Mouse (Mus musculus) kidney, postnatal 4 days (tissue): ENCODE results near the gene Paox.
A peak's percentile ranks its signal among the peaks of the same experiment; 100 is the strongest.

Experiments used
- DNase-seq, 2 experiments: peaks; one replicate each; pipeline ENCODE4 v3.0.0; 2021; ENCODE audit warnings: mixed read lengths in 2 of 2

Paox gene

GRCm38 (mm10) chr7:140115583-140116328 lies at the start of gene Paox:
Gene Paox (plus strand): TSS chr7:140115799.
- peak; percentile 56 to 75 for DNase-seq

DNA sequence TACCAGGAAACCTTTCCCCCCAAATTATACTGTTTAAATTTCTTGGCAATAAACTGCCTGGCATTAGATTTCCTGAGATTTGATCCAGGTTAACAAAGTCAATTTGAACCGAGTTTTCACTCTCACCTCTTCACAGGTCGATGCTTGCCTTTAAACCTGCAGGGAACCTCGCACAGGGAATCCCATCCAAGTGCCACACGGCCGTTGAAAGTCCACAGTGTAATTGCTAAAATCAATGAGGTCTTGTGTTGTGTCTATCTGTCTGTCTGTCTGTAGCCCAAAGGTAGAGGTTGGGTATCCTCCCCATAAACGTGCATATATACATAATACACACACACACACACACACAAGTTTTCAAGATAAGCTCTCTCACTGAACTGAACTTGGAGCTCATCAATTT lies 48.2 kb upstream of the Paox start:
- no peak for DNase-seq

- peak; percentile 12 to 28 for DNase-seq
These were observed 45.4 kb upstream of the Paox start for GRCm38 (mm10) chr7:140070042-140070711.

- no peak for DNase-seq
These were observed 37.9 kb upstream of the Paox start for GRCm38 (mm10) chr7:140077698-140078097.

- peak; percentile 80 to 83 for DNase-seq
These were observed 36.9 kb upstream of the Paox start for GRCm38 (mm10) chr7:140078711-140079110.

GRCm38 (mm10) chr7:140080503-140081156 lies 35.0 kb upstream of the Paox start:
- peak; percentile 75 to 82 for DNase-seq

DNA sequence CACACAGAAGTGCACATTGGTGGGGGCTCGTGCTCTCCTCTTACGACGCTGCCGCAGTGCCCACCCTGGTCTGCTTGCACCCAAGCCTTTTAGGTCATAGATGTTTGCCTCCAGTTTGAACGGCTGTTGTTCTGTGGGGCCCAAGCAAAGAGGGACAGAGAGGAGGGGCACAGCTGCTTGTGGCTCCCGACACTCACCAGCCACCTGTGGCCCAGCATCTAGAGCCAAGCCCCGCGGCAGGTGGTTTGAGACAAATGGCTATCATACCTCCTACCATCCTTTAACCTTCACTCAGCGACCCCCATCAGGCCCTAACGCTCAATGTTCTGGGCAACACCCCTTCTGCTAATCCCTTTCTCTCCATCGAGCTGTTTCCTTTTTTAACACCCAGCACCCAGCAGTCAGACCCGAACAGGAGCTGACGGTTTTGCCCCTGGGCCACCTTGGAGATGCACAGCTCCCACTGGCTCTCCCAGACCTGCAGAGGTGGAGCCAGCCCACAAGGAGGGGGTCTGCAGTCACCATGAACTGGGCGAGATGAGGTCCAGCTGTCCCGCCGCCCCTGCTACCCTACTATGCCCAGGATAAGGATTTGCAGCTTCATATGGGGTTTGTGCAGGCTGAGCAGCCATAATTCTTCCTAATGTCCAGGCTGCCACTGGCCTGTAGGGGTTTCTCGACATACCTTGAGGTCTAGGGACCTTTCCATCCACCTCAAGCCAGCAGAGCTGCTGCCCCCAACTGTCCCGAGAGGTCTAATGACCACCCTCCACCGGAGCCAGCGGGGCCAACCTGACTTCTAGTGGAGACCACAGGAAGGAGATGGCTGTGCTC lies 34.0 kb upstream of the Paox start:
- no peak for DNase-seq

- DNase-seq: peak; percentile 74 to 82
These were observed 33.3 kb upstream of the Paox start, which contains the start of gene Caly for GRCm38 (mm10) chr7:140082242-140082678. Gene Caly (minus strand): TSS chr7:140082548.

GRCm38 (mm10) chr7:140090601-140091000 lies 25.0 kb upstream of the Paox start:
- DNase-seq: no peak

- DNase-seq: no peak
These were observed 22.6 kb upstream of the Paox start, which contains the start of gene Prap1 for GRCm38 (mm10) chr7:140092924-140093528. Gene Prap1 (plus strand): TSS chr7:140093395.

- DNase-seq: peak; percentile 18 to 45
These were observed 20.6 kb upstream of the Paox start for GRCm38 (mm10) chr7:140094954-140095353.

GRCm38 (mm10) chr7:140095556-140095955 lies 20.0 kb upstream of the Paox start:
- peak; percentile 38 to 71 for DNase-seq

DNA sequence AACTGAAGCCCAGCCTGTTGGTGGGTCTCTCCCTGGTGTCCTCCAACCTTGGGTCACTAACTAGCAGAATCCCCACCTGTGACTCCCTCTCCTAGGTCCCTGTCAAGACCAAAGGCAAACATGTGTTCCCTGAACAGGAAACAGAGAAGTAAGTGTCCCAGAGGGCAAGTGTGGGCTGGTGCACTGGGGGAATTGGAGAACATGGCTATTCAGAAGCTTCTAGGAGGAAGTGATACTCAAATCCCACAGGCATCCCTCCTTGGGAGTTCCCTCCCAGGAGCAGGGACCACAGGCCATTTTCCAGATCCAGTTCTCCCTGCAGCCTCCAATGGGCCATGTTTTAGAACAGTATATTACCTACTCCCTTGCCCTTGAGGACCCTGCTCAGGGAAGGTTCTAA lies 19.5 kb upstream of the Paox start:
- no peak for DNase-seq

GRCm38 (mm10) chr7:140098466-140098865 lies 17.1 kb upstream of the Paox start:
- no peak for DNase-seq

DNA sequence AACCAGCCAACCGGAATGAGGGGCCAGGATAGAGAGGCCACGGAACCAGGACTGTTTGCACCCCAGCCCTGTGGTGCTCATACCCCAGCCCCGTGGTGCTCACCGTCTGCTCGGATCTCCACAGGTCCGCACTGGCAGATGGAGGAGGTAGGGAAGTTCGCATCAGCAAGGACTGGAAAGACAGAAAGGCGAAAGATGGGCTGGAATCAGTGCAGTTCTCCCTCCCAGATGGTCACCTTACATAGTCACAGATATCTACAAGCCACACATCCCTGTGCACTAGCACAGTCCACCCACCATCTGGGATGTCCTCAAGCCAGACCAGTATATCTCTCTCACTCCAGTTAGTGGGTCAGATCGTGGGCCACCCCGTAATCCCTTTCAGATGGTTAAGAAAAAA lies 14.1 kb upstream of the Paox start:
- DNase-seq: no peak

DNA sequence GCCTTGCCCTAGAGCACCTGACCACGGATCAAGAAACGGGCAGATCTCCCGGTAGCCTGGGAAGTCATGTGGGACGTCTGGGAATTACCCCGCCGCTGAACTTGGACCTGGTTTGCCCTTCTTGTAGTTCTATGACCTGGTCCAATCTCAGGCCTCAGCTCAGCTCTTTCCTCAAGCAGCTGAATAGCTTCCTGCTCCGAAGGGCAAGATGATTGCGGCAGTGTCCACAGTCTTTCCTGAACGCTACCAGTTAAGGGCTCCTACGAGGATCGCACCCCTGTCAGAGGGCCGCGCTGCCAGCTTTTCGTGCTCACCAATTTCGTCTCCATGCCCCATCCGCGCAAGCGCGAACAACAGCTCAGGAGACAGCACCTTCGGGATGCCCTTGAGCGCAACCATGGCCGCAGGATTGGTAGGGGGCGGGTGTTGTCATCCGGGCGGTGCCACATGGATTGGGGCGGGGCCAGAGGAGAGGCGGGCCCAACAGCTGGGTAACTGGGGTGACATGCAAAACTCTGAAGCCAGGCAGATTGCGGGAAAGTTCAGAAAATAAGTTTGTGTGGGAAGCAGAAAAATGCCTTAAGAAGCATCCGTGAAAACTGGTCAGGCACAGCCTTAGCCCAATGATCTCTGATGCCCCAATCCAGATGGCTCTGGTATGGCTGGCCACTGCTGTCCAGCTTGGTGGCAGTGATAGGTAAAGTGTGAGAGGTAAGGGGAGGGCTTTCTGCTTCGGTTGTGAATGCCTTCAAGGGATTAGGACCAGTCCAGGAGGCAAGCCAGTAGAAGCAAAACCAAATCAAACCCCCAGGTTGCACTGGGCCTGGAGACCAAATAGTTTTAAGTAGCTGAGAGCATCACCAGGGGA lies 13.4 kb upstream of the Paox start, which contains the start of gene Fuom:
TSS of gene Fuom (minus strand) at position 449 of the 868 bp plus-strand sequence.
- peak; percentile 89 to 92 for DNase-seq

DNA sequence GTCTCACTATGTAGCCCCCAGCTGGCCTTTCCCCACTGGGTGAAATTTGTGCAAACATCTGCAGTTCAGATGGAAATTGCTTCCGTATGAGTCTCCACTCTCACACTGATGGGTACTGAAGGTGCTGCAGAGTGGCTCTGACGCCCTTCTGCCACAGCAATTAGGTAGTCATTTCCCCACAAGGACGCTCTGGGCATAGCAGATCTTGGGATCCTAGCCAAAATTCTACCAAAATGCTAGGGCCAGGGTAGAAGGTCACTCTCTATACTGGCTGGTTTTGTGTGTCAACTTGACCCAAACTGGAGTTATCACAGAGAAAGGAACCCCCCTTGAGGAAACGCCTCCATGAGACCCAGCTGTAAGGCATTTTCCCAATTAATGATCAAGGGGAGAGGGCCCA lies 11.6 kb upstream of the Paox start:
- DNase-seq: no peak

DNA sequence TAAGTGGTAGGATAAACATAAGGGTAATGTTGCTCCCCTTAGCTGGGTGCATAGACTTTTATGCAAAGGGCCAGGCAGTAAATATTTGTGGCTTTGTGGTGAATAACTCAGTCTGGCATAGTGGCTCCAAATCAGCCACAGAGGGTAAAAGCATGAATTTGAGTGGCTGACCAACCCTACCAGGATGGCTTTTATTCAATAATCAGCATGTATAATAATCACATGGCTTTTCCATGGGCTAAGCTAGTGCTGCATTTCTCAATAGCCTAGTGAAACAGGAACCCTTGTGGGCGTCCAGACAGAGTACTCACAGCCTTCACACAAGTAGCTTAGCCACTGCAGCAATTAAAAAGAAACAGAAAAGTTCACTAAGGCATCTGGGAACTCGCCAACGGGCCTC lies 3.7 kb upstream of the Paox start:
- DNase-seq: no peak

- peak; percentile 89 to 94 for DNase-seq
These were observed 893 bp downstream of the Paox start, which contains the start of gene Echs1 for GRCm38 (mm10) chr7:140116329-140117054. Gene Echs1 (minus strand): TSS chr7:140116476.

DNA sequence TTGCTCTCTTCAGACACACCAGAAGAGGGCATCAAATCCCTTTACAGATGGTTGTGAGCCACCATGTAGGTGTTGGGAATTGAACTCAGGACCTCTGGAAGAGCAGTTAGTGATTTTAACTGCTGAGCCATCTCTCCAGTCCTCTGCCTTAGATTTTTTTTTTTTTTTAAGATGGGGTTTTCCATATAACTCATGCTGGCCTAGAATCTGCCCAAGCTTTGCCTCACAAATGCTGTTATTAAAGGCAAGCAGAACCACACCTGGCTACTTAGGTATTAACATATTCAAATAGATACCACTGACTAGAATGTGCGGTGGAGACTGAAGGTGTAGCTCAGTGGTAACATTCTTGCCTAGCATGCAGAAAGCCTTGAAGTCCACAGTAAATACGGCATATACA lies 4.9 kb downstream of the Paox start:
- DNase-seq: no peak
